Mouse (Mus musculus): Measurements from ENCODE around the gene Tsga10. TPM values are rescaled to one million over a fixed set of nuclear protein-coding genes. Genes with fewer than 3 reads are reported as not detected.
"Not testable (repeated sequence)": the region's sequence is repeated elsewhere in the genome, so short reads cannot be mapped to it uniquely, and the experiment has no call there.

Gene Tsga10
- total RNA-seq, 2 experiments from 2014 or later, result 5.7 to 10.6 TPM

GRCm38 (mm10) chr1:37729353-37729752 lies 136.9 kb downstream of the Tsga10 start:
- no peak for TF ChIP-seq CTCF (IDR thresholded peaks at IDR 0.05)
- Histone ChIP-seq H3K27ac (no peak overlapping the region), H3K4me3 (no peak overlapping the region)
- intact Hi-C loops (cut with DNase I), result no loop called here
- no peak for DNase-seq

- H3K4me3 ChIP-seq, result no peak overlapping the region
- no peak for TF ChIP-seq CTCF (IDR thresholded peaks at IDR 0.05)
- no peak overlapping the region for H3K27ac ChIP-seq
- intact Hi-C loops (cut with DNase I), result no loop called here
- no peak for DNase-seq
Measured at GRCm38 (mm10) chr1:37728053-37728452, 138.2 kb downstream of the Tsga10 start.

GRCm38 (mm10) chr1:37727186-37727585 lies 139.0 kb downstream of the Tsga10 start:
- H3K27ac ChIP-seq, result no peak overlapping the region
- H3K4me3 ChIP-seq, result no peak overlapping the region
- intact Hi-C loops (cut with DNase I), result no loop called here
- no peak for TF ChIP-seq CTCF (IDR thresholded peaks at IDR 0.05)
- no peak for DNase-seq

DNA sequence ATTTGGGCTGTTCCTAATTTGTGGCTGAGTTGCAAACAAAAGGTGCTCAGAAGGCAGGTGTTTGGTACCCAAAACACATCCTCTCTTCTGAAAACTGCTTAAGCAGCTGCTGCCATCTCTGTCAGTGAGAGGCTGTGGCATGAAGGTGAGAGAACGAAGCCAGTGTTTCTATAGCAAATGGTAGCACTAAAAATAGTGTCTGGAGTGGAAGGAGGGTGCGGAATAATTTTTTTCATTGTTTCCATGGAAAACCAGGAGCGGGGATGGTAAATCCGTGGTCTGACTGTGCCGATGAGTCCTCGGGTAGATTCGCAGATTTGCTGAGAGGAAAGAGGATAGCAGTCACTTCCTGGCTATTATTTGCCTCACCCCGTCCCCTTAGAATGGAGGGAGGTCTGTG lies 139.8 kb downstream of the Tsga10 start:
- TF ChIP-seq CTCF (IDR thresholded peaks at IDR 0.05), result no peak
- H3K4me3 ChIP-seq, result no peak overlapping the region
- no peak for DNase-seq
- intact Hi-C loops (cut with DNase I), result no loop called here
- H3K27ac ChIP-seq, result no peak overlapping the region

GRCm38 (mm10) chr1:37725880-37726279 lies 140.3 kb downstream of the Tsga10 start:
- TF ChIP-seq CTCF (IDR thresholded peaks at IDR 0.05), result no peak
- DNase-seq, result no peak
- no peak overlapping the region for H3K27ac ChIP-seq
- no peak overlapping the region for H3K4me3 ChIP-seq
- intact Hi-C loops (cut with DNase I), result no loop called here

- no peak overlapping the region for H3K27ac ChIP-seq
- no peak overlapping the region for H3K4me3 ChIP-seq
- no peak for TF ChIP-seq CTCF (IDR thresholded peaks at IDR 0.05)
- intact Hi-C loops (cut with DNase I), result no loop called here
- no peak for DNase-seq
Measured at GRCm38 (mm10) chr1:37721092-37721491, 145.1 kb downstream of the Tsga10 start.

DNA sequence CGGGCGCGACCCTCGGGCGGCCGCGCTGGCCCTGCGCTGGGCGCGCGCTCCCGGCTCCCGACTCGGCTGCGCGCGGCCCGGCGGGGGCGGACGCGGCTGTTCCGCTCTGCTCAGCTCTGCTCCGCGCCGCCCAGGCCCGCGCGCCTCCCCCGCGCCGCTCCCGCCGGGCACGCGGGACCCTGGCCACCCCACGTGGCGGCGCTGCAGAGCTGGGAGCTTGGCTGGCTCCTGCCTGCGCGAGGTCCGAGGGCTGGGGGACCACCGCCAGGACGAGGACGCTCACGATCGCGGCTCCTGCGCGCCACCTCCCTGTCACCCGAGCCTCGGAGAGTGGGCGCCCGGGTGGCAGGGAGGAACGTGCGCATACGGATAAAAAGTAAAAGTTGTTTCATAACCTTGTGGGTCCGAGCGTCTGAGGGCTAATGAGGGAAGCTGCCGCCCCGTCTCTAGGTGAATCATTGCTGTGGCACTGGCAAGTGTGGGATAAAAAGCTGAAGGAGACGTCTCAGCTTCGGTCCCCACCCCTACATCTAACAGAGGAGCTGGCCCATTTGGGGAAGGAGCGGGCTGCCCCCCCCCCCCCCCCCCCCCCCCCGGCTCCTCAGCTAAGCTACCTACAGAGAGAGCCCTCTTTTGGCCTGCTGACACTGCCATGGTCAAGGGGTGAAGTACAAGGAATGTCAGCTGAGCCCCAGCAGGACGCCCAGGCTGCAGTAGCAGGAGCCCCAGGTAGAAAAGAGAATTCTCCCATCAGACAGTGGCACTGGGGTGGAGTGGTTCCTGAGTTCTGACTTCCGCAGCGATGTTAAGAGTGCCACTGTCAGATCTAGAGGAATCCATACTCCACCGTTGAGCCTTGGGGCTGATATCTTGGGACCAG lies 146.2 kb downstream of the Tsga10 start, which contains the start of gene 2010300C02Rik:
TSS of gene 2010300C02Rik (minus strand) at position 325 of the 880 bp plus-strand sequence.
- intact Hi-C loops (cut with DNase I), result no loop called here
- peak within 1 kb of the TSS; percentile 76 for H3K4me3 ChIP-seq
- no peak within 1 kb of the TSS for H3K27ac ChIP-seq
- DNase-seq, result peak; percentile 56
- peak; percentile 26; the same call in 1 of the 2 replicates for TF ChIP-seq CTCF (IDR thresholded peaks at IDR 0.05)

DNA sequence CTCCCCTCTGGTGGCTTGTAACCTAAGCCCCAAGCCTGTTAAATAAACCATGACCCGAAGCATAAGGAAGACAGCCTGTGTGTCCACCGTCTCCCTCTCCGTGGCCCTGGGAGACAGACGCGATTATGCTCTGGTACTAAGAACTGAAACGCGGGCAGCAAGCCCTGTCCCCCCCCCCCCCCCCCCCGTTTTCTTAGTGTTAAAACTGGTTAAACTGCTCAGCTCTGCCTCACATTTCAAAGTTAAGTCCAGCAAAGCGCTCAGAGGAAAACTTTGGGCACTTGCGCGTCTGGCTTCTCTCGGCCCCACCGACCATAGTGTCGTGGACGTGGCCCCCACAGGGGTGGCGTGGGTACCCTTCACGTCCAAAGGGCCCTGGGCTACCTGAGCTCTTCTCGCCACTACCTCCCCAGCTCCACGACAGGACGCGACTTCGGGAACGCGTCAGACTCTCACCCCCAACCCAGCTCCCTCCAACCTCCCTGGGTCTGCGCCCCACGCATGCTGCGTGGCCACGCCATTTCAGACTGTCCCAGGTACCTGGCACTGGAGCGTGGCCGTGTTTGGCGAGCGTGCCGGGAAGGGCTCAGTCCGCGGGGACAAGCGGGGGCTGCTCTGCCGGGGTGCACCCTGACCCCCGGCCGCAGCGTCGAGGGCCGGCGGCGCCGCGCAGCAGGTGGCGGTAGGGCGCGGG lies 147.1 kb downstream of the Tsga10 start:
- Histone ChIP-seq H3K4me3 (peak overlapping the region; percentile 76), H3K27ac (no peak overlapping the region)
- no peak for DNase-seq
- TF ChIP-seq CTCF (IDR thresholded peaks at IDR 0.05), result no peak
- intact Hi-C loops (cut with DNase I), result no loop called here

GRCm38 (mm10) chr1:37718516-37718915 lies 147.7 kb downstream of the Tsga10 start:
- intact Hi-C loops (cut with DNase I), result no loop called here
- no peak overlapping the region for H3K27ac ChIP-seq
- TF ChIP-seq CTCF (IDR thresholded peaks at IDR 0.05), result no peak
- no peak overlapping the region for H3K4me3 ChIP-seq
- no peak for DNase-seq

- no peak for TF ChIP-seq CTCF (IDR thresholded peaks at IDR 0.05)
- intact Hi-C loops (cut with DNase I), result no loop called here
- Histone ChIP-seq H3K27ac (no peak overlapping the region), H3K4me3 (no peak overlapping the region)
- DNase-seq, result no peak
Measured at GRCm38 (mm10) chr1:37717415-37718195, 148.6 kb downstream of the Tsga10 start.

DNA sequence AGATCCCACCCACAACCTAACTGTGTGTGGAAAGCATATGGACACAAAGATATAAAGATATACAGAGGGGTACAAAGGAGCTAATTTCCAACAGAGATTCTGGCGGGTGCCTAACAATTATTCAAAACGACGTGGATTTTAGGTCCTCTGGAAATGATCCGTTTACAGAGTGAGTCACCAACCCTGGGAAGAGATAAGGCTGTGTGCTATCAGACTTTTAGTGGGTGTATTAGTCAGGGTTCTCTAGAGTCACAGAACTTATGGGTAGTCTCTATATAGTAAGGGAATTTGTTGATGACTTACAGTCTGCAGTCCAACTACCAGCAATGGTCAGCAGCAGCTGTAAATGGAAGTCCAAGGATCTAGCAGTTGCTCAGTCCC lies 153.9 kb downstream of the Tsga10 start:
- intact Hi-C loops (cut with DNase I); H3K4me3 ChIP-seq; DNase-seq; H3K27ac ChIP-seq: not testable (repeated sequence)

DNA sequence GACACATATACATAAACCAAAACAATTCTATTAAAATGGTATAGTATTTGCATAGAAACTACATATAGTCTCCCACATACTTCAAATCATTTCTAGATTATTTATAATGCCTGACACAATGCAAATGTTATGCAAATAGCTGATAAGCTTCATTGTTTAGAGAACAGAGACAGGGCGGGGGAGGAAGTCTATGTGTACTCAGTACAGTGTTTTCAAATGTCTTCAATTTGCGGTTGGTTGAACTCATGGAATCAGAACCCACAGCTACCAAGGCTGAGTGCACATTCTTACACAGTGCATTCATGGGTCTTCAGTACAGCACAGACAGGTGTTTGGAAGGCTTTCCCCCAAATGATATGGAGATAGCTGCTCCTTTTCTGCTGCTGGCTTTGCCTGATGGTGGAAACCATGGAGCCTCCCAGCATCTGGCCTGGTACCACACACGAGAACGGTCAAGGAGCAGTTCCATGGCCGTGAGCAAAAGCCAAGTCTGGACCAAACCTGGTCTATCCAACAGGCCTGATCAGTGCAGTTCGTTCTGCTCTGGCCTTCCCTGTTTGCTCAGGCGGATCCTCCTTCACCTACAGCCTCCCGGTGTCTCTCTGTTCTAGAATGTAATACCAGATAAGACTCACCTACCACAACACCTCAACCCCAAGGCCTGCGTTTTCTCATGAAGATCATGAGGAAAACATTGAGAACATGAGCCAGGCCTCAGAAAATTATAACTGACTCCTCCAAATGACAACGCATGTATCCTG lies 154.5 kb downstream of the Tsga10 start:
- DNase-seq, result no peak
- H3K27ac ChIP-seq, result no peak overlapping the region
- TF ChIP-seq CTCF (IDR thresholded peaks at IDR 0.05), result no peak
- H3K4me3 ChIP-seq, result no peak overlapping the region
- intact Hi-C loops (cut with DNase I), result no loop called here

Data from gastrocnemius, adult 2 months (tissue).